Mouse (Mus musculus): ENCODE results near the gene Siglec1. TPM values are rescaled to one million over a fixed set of nuclear protein-coding genes. Genes with fewer than 3 reads are reported as not detected.

Gene Siglec1
- total RNA-seq, 2 experiments from 2014 or later: 0.36 to 0.47 TPM

Small RNA genes lying within 50 kb of the gene (microRNA-seq; reads per million reads assigned to microRNA genes)
- gene Mir6973b: 0 reads per million in 2 experiments

Other genes with a start within 250 kb of the Siglec1 start
- 10 to 100 TPM; 69.4 to 76.6 TPM for gene 4930402H24Rik, start 180.4 kb downstream of the Siglec1 start, total RNA-seq (2021)
- 100 to 1,000 TPM in 1 of 2 experiments, 10 to 100 TPM in 1; 99.6 to 107 TPM for gene Atrn, start 180.3 kb downstream of the Siglec1 start, total RNA-seq (2021)
- 10 to 100 TPM; 61.4 to 65.5 TPM for gene Gfra4, start 43.7 kb downstream of the Siglec1 start, total RNA-seq (2021)
- gene Adam33, start 23.0 kb downstream of the Siglec1 start, total RNA-seq (2021): under 1 TPM; 0.18 to 0.74 TPM
- 1 to 10 TPM; 6.1 to 8.3 TPM for gene Hspa12b, start 40.5 kb upstream of the Siglec1 start, total RNA-seq (2021)
- not detected for gene Gm11037, start 46.7 kb upstream of the Siglec1 start, total RNA-seq (2021)
- 10 to 100 TPM; 57.7 to 60.0 TPM for gene 1700037H04Rik, start 73.3 kb upstream of the Siglec1 start, total RNA-seq (2021)
- gene Cenpb, start 93.3 kb upstream of the Siglec1 start, total RNA-seq (2021): 10 to 100 TPM; 70.4 to 73.5 TPM
- 10 to 100 TPM; 15.5 to 15.9 TPM for gene Cdc25b, start 100.2 kb upstream of the Siglec1 start, total RNA-seq (2021)
- 1 to 10 TPM; 7.2 to 9.0 TPM for gene Spef1, start 100.5 kb upstream of the Siglec1 start, total RNA-seq (2021)
- gene Ap5s1, start 120.3 kb upstream of the Siglec1 start, total RNA-seq (2021): 10 to 100 TPM; 22.1 to 24.4 TPM
- 1 to 10 TPM; 7.6 to 9.4 TPM for gene Mavs, start 147.3 kb upstream of the Siglec1 start, total RNA-seq (2021)
- 10 to 100 TPM; 51.1 to 60.1 TPM for gene Pank2, start 175.7 kb upstream of the Siglec1 start, total RNA-seq (2021)

All from layer of hippocampus, adult 18-20 months (tissue).